Mouse (Mus musculus): ENCODE results near the gene Dolpp1.

- no peak for TF ChIP-seq FLI1 (IDR thresholded peaks at IDR 0.05; ENCODE audit: low read length)
- TF ChIP-seq GATA1 (IDR thresholded peaks at IDR 0.05; ENCODE audit: borderline replicate concordance, low read length), result no peak
Observed at GRCm38 (mm10) chr2:30437791-30438190, 45.7 kb downstream of the Dolpp1 start.

Measured in megakaryocyte, embryonic 14.5 days (primary cell).